ENCODE assay signal across 8 mouse cellular contexts in genomic region chr3:89088974-89089373, GRCm38 (mm10). TPM values are rescaled to one million over a fixed set of nuclear protein-coding genes. Genes with fewer than 3 reads are reported as not detected.
DNase-seq lines count a peak whose midpoint lies in the region; ATAC-seq and TF ChIP-seq lines count a peak whose summit lies in the region.

No protein-coding gene starts in this region.

- H3K27me3 ChIP-seq in heart, embryonic 10.5 days (ENCODE audit: insufficient read depth, poor library complexity, severe bottlenecking) = peaks cover 45% of the 10 kb centered on the region
- H3K27me3 ChIP-seq in MEL (ENCODE audit: control insufficient read depth in 1 of 2, insufficient read depth in 2 of 2, low read length in 2 of 2) = no peaks in the 10 kb centered on the region
- H3K27me3 ChIP-seq in heart, postnatal 0 days (ENCODE audit: control insufficient read depth, insufficient read depth, low read length) = peaks cover 27% of the 10 kb centered on the region
- peaks cover 24% of the 10 kb centered on the region for H3K27me3 ChIP-seq in liver, postnatal 0 days (ENCODE audit: insufficient read depth, low read length)

- H3K79me2 ChIP-seq in MEL (ENCODE audit: control insufficient read depth, insufficient read depth, low read length, poor library complexity) = peaks cover 2% of the 10 kb centered on the region

- peak overlapping the region; percentile 95 for H3K4me2 ChIP-seq in heart, postnatal 0 days (ENCODE audit: low read depth, low read length)
- peak overlapping the region; percentile 100 for H3K4me2 ChIP-seq in liver, postnatal 0 days (ENCODE audit: low read depth, low read length)

- no peak for DNase-seq in heart, embryonic 10.5 days (ENCODE audit: low spot score)
- DNase-seq in heart, postnatal 4 days = no peak
- no peak for DNase-seq in MEL (ENCODE audit: low read depth, low spot score)
- no peak for DNase-seq in heart, postnatal 0 days (ENCODE audit: low spot score)
- no peak for DNase-seq in liver, postnatal 0 days
- no peak for DNase-seq in layer of hippocampus, adult 9-10 months (ENCODE audit: low spot score)
- DNase-seq in ovary, adult 18-20 months (ENCODE audit: low spot score) = no peak
- no peak for DNase-seq in urinary bladder, postnatal 14 days (ENCODE audit: low spot score)

- no peak for TF ChIP-seq EP300 in MEL (IDR thresholded peaks at IDR 0.05; ENCODE audit: low read depth in 1 of 2, low read length in 2 of 2)
- TF ChIP-seq EP300 in heart, postnatal 0 days (IDR thresholded peaks at IDR 0.05; ENCODE audit: low read depth) = no peak
- no peak for TF ChIP-seq EP300 in liver, postnatal 0 days (IDR thresholded peaks at IDR 0.05; ENCODE audit: low read depth)

- ATAC-seq in heart, postnatal 0 days (ENCODE audit: insufficient read depth, low read depth) = no peak
- ATAC-seq in liver, postnatal 0 days = no peak

- no peaks in the 10 kb centered on the region for H3K9me3 ChIP-seq in heart, embryonic 10.5 days
- H3K9me3 ChIP-seq in MEL (replicated peaks; ENCODE audit: insufficient read depth, low read length) = no peaks in the 10 kb centered on the region
- H3K9me3 ChIP-seq in heart, postnatal 0 days (replicated peaks; ENCODE audit: control insufficient read depth, low read length) = no peaks in the 10 kb centered on the region
- no peaks in the 10 kb centered on the region for H3K9me3 ChIP-seq in liver, postnatal 0 days (ENCODE audit: low read length)

- 49% methylated on average over 14 of the region's 14 CpGs for WGBS in heart, embryonic 10.5 days
- 54% methylated on average over 14 of the region's 14 CpGs for WGBS in heart, postnatal 0 days
- WGBS in liver, postnatal 0 days (ENCODE audit: insufficient replicate concordance) = 46% methylated on average over 14 of the region's 14 CpGs

- no peak for TF ChIP-seq CTCF in MEL (IDR thresholded peaks at IDR 0.05 in 2 of 3, conservative IDR thresholded peaks at IDR 0.05 in 1 of 3; ENCODE audit: control insufficient read depth in 1 of 3, insufficient read depth in 1 of 3, low read depth in 2 of 3, low read length in 3 of 3, poor library complexity in 1 of 3, severe bottlenecking in 1 of 3)
- TF ChIP-seq CTCF in heart, postnatal 0 days (IDR thresholded peaks at IDR 0.05; ENCODE audit: low read depth) = no peak
- TF ChIP-seq CTCF in liver, postnatal 0 days (IDR thresholded peaks at IDR 0.05; ENCODE audit: low read depth) = no peak

- TF ChIP-seq RAD21 in MEL (IDR thresholded peaks at IDR 0.05; ENCODE audit: low read depth, low read length) = no peak

- H3K36me3 ChIP-seq in heart, embryonic 10.5 days = peaks cover 8% of the 10 kb centered on the region
- H3K36me3 ChIP-seq in MEL (ENCODE audit: control insufficient read depth in 1 of 2, insufficient read depth in 2 of 2, low read length in 2 of 2) = peaks cover 0 to 11% of the 10 kb centered on the region in 2 experiments; a peak in 2 of 4 replicates
- 0 out of 2 replicates have a peak, but pooled peaks cover under 1% of the 10 kb centered on the region for H3K36me3 ChIP-seq in heart, postnatal 0 days (replicated peaks; ENCODE audit: control insufficient read depth, insufficient read depth, low read length)
- peaks cover 1% of the 10 kb centered on the region; the same call in 1 of the 2 replicates for H3K36me3 ChIP-seq in liver, postnatal 0 days (replicated peaks; ENCODE audit: insufficient read depth, low read length)

- peak overlapping the region; percentile 70 for H3K9ac ChIP-seq in MEL (ENCODE audit: control insufficient read depth, low read depth, low read length, poor library complexity, severe bottlenecking)
- peak overlapping the region; percentile 59; the same call in 1 of the 2 replicates for H3K9ac ChIP-seq in heart, postnatal 0 days (replicated peaks; ENCODE audit: low read depth, low read length)
- no peak overlapping the region for H3K9ac ChIP-seq in liver, postnatal 0 days (replicated peaks)

- peak overlapping the region; percentile 67 for H3K4me3 ChIP-seq in heart, embryonic 10.5 days
- peak overlapping the region; percentile 68 to 84 for H3K4me3 ChIP-seq in MEL (ENCODE audit: control insufficient read depth in 1 of 2, insufficient read depth in 1 of 2, low read depth in 2 of 2, low read length in 2 of 2)
- peak overlapping the region; percentile 70 for H3K4me3 ChIP-seq in heart, postnatal 0 days (ENCODE audit: low read depth, low read length)
- peak overlapping the region; percentile 73 for H3K4me3 ChIP-seq in liver, postnatal 0 days (ENCODE audit: low read depth, low read length)

- H3K4me1 ChIP-seq in heart, embryonic 10.5 days = peaks cover 60% of the 10 kb centered on the region
- H3K4me1 ChIP-seq in MEL (ENCODE audit: control insufficient read depth in 1 of 2, insufficient read depth in 2 of 2, low read length in 2 of 2) = peaks cover 3 to 28% of the 10 kb centered on the region in 2 experiments; a peak in 3 of 4 replicates
- peaks cover 9% of the 10 kb centered on the region; the same call in 1 of the 2 replicates for H3K4me1 ChIP-seq in heart, postnatal 0 days (ENCODE audit: control insufficient read depth, insufficient read depth)
- peaks cover 34% of the 10 kb centered on the region for H3K4me1 ChIP-seq in liver, postnatal 0 days (ENCODE audit: insufficient read depth)

- TF ChIP-seq POLR2A in MEL (IDR thresholded peaks at IDR 0.05; ENCODE audit: control insufficient read depth in 1 of 2, insufficient read depth in 1 of 2, low read depth in 1 of 2, low read length in 2 of 2, poor library complexity in 1 of 2) = no peak

- peak overlapping the region; percentile 88; the same call in 1 of the 2 replicates for H3K27ac ChIP-seq in heart, embryonic 10.5 days
- no peak overlapping the region for H3K27ac ChIP-seq in MEL (ENCODE audit: control insufficient read depth, low read depth, low read length)
- H3K27ac ChIP-seq in heart, postnatal 0 days (ENCODE audit: low read depth) = no peak overlapping the region
- no peak overlapping the region for H3K27ac ChIP-seq in liver, postnatal 0 days (ENCODE audit: low read depth)

TF ChIP-seq in MEL, 35 proteins besides CTCF, POLR2A, EP300 and RAD21:
- no peak for TF ChIP-seq TAL1 (IDR thresholded peaks at IDR 0.05; ENCODE audit: low read length)
- TF ChIP-seq USF2 (IDR thresholded peaks at IDR 0.05; ENCODE audit: borderline replicate concordance in 1 of 2, insufficient read depth in 1 of 2, low read depth in 1 of 2, low read length in 2 of 2) = no peak
- TF ChIP-seq TCF12 (IDR thresholded peaks at IDR 0.05; ENCODE audit: low read depth, low read length) = no peak
- no peak for TF ChIP-seq ZC3H11A (IDR thresholded peaks at IDR 0.05; ENCODE audit: low read depth, low read length)

RNA-seq across cellular contexts. Expression of gene Rusc1, which starts 4.1 kb away (rescaled TPM):
- 10.1 and 11.6 TPM in 2 replicates for polyA plus RNA-seq in heart, embryonic 10.5 days (2016; fragmentation: Nextera tagmentation; extraction: Ambion mirVana)
- 10 to 100 TPM; 12.3 to 12.5 TPM for total RNA-seq in heart, postnatal 4 days (2021)
- 32.2 and 40.8 TPM in 2 replicates for total RNA-seq in MEL (2012; rRNA removed)
- polyA plus RNA-seq in MEL (2012; ENCODE audit: insufficient read depth in 1 of 2, insufficient read length in 2 of 2, low read depth in 1 of 2, low replicate concordance in 2 of 2, missing spikeins in 1 of 2) = 10 to 100 TPM in 1 of 2 experiments, not detected in 1; 58.9 TPM
- 8.7 and 9.8 TPM in 2 replicates for total RNA-seq in heart, postnatal 0 days (2014; rRNA removed; ENCODE audit: low replicate concordance)
- 8.5 and 8.6 TPM in 2 replicates for polyA plus RNA-seq in heart, postnatal 0 days (2015; fragmentation: Nextera tagmentation; extraction: Ambion mirVana)
- polyA plus RNA-seq in liver, postnatal 0 days (2015; fragmentation: Nextera tagmentation; extraction: Ambion mirVana) = 2.4 and 2.5 TPM in 2 replicates

RNA-seq across cellular contexts. Expression of gene Gm43738, which starts 11.9 kb away (rescaled TPM):
- not detected in 2 replicates for polyA plus RNA-seq in heart, embryonic 10.5 days (2016; fragmentation: Nextera tagmentation; extraction: Ambion mirVana)
- not detected for total RNA-seq in heart, postnatal 4 days (2021)
- not detected in 2 replicates for total RNA-seq in MEL (2012; rRNA removed)
- polyA plus RNA-seq in MEL (2012; ENCODE audit: insufficient read depth in 1 of 2, insufficient read length in 2 of 2, low read depth in 1 of 2, low replicate concordance in 2 of 2, missing spikeins in 1 of 2) = not detected
- total RNA-seq in heart, postnatal 0 days (2014; rRNA removed; ENCODE audit: low replicate concordance) = not detected in 2 replicates
- polyA plus RNA-seq in heart, postnatal 0 days (2015; fragmentation: Nextera tagmentation; extraction: Ambion mirVana) = not detected in 2 replicates
- not detected in 2 replicates for polyA plus RNA-seq in liver, postnatal 0 days (2015; fragmentation: Nextera tagmentation; extraction: Ambion mirVana)

RNA-seq across cellular contexts. Expression of gene Fdps, which starts 12.8 kb away (rescaled TPM):
- 220 and 253 TPM in 2 replicates for polyA plus RNA-seq in heart, embryonic 10.5 days (2016; fragmentation: Nextera tagmentation; extraction: Ambion mirVana)
- 10 to 100 TPM; 54.5 to 58.7 TPM for total RNA-seq in heart, postnatal 4 days (2021)
- total RNA-seq in MEL (2012; rRNA removed) = 239 and 267 TPM in 2 replicates
- 100 to 1,000 TPM in 1 of 2 experiments, not detected in 1; 226 TPM for polyA plus RNA-seq in MEL (2012; ENCODE audit: insufficient read depth in 1 of 2, insufficient read length in 2 of 2, low read depth in 1 of 2, low replicate concordance in 2 of 2, missing spikeins in 1 of 2)
- total RNA-seq in heart, postnatal 0 days (2014; rRNA removed; ENCODE audit: low replicate concordance) = 111 and 131 TPM in 2 replicates
- 72.8 and 81.1 TPM in 2 replicates for polyA plus RNA-seq in heart, postnatal 0 days (2015; fragmentation: Nextera tagmentation; extraction: Ambion mirVana)
- 75.8 and 82.2 TPM in 2 replicates for polyA plus RNA-seq in liver, postnatal 0 days (2015; fragmentation: Nextera tagmentation; extraction: Ambion mirVana)

RNA-seq across cellular contexts. Expression of gene Pklr, which starts 47.0 kb away (rescaled TPM):
- polyA plus RNA-seq in heart, embryonic 10.5 days (2016; fragmentation: Nextera tagmentation; extraction: Ambion mirVana) = 12.4 and 14.7 TPM in 2 replicates
- total RNA-seq in heart, postnatal 4 days (2021) = not detected
- 41.1 and 53.2 TPM in 2 replicates for total RNA-seq in MEL (2012; rRNA removed)
- polyA plus RNA-seq in MEL (2012; ENCODE audit: insufficient read depth in 1 of 2, insufficient read length in 2 of 2, low read depth in 1 of 2, low replicate concordance in 2 of 2, missing spikeins in 1 of 2) = 100 to 1,000 TPM; 133 to 185 TPM
- not detected in 2 replicates for total RNA-seq in heart, postnatal 0 days (2014; rRNA removed; ENCODE audit: low replicate concordance)
- 0.04 TPM in 1 of 2 replicates, not detected in the other for polyA plus RNA-seq in heart, postnatal 0 days (2015; fragmentation: Nextera tagmentation; extraction: Ambion mirVana)
- polyA plus RNA-seq in liver, postnatal 0 days (2015; fragmentation: Nextera tagmentation; extraction: Ambion mirVana) = 18.6 and 27.8 TPM in 2 replicates
